Mouse (Mus musculus) neural tube, embryonic 15.5 days (tissue): ENCODE measurements at regions not wholly inside any gene's neighbourhood (a gene's known extent, or its start where the extent isn't known, plus 50 kb on each side); places are given as distances from the start of the nearest gene placed in this dataset.
A peak's percentile ranks its signal among the peaks of the same experiment; 100 is the strongest.

Experiments
- ATAC-seq: fragments of 200-750 bp; cut with Nextera tagmentation; 2 replicates; pipeline ENCODE4 v1.8.0; 2017; ENCODE audit warnings: mild to moderate bottlenecking, moderate TSS enrichment, moderate library complexity; ENCODE audit not compliant: low FRiP score
- H3K27ac ChIP-seq: fragments of 300-500 bp; sonication (generic); replicated peaks from 2 replicates; pipeline ENCODE4 v1.5.1; 2015; ENCODE audit warnings: mild to moderate bottlenecking, inconsistent platforms
- H3K27me3 ChIP-seq: fragments of 300-500 bp; sonication (generic); replicated peaks from 2 replicates; pipeline ENCODE4 v1.6.1; 2015; ENCODE audit warnings: inconsistent platforms
- H3K36me3 ChIP-seq: fragments of 300-500 bp; sonication (generic); 2 replicates; pipeline ENCODE4 v1.6.1; 2015; ENCODE audit warnings: inconsistent platforms
- H3K4me1 ChIP-seq: fragments of 300-500 bp; sonication (generic); 2 replicates; pipeline ENCODE4 v1.6.1; 2015; ENCODE audit warnings: inconsistent platforms
- H3K4me2 ChIP-seq: fragments of 300-500 bp; sonication (generic); 2 replicates; pipeline ENCODE4 v1.6.1; 2015; ENCODE audit warnings: inconsistent platforms, mild to moderate bottlenecking, moderate library complexity
- H3K4me3 ChIP-seq: fragments of 300-500 bp; sonication (generic); replicated peaks from 2 replicates; pipeline ENCODE4 v1.5.1; 2015; ENCODE audit warnings: mild to moderate bottlenecking, inconsistent platforms
- H3K9ac ChIP-seq: fragments of 300-500 bp; sonication (generic); replicated peaks from 2 replicates; pipeline ENCODE4 v1.6.1; 2015; ENCODE audit warnings: mild to moderate bottlenecking, inconsistent platforms
- H3K9me3 ChIP-seq: fragments of 300-500 bp; sonication (generic); replicated peaks from 2 replicates; pipeline ENCODE4 v1.6.1; 2016; ENCODE audit warnings: inconsistent platforms
- WGBS: fragments of 180-500 bp; shearing (Covaris S2); methylation state at CpG from one replicate; pipeline ENCODE4 v1.1.7; 2015; ENCODE audit warnings: mixed read lengths; 5-methylcytosine and 5-hydroxymethylcytosine counted together

DNA sequence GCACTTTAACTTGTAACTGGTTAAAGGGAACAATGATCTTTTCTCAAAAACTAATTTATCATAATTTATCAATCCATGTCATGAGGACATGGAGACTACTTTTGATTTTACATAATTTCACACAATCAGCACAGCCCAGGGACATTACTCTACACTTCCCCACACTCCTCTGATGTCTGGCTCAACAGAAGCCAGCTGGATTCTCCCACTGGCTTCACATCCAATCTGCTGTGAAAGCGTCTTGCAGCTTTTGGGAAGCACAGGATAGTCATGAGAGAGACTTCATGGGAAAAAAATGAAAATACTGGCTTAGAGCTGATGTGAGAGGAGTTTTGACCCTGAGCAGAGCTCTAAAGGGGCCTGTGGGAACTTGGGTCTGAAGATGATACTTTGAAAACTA lies 61.7 kb upstream of the Hrasls start:
- no peaks in the 10 kb centered on the region for H3K36me3 ChIP-seq
- 68% methylated on average over 1 of the region's 1 CpGs for WGBS
- H3K4me1 ChIP-seq, result no peaks in the 10 kb centered on the region
- no peak overlapping the region for H3K4me2 ChIP-seq
- no peaks in the 10 kb centered on the region for H3K9me3 ChIP-seq
- H3K9ac ChIP-seq, result no peak overlapping the region
- no peak overlapping the region for H3K4me3 ChIP-seq
- ATAC-seq, result no peak
- no peak overlapping the region for H3K27ac ChIP-seq
- H3K27me3 ChIP-seq, result no peaks in the 10 kb centered on the region

DNA sequence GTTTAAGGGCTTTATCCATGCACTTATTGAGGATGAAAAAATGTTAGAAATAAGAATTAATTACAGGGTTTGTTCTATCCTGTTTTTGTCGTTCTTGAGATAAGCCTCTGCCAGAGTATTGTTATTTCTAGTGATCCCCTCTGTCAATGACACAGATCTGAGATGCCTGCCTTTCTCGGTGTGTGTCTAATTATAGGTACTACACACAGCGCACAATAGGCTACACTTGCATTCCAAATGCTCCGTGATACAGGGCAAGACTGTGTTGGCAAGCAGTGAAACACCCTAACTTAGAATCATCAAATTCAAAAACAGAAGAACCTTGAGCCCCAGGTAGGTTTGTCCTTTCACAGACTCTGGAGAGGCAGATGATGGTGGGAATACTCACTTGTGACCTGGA lies 90.3 kb upstream of the Hrasls start:
- 88% methylated on average over 4 of the region's 4 CpGs for WGBS
- Histone ChIP-seq H3K27me3 (no peaks in the 10 kb centered on the region), H3K36me3 (no peaks in the 10 kb centered on the region), H3K4me2 (no peak overlapping the region), H3K9ac (no peak overlapping the region), H3K4me1 (no peaks in the 10 kb centered on the region), H3K4me3 (no peak overlapping the region), H3K27ac (no peak overlapping the region), H3K9me3 (no peaks in the 10 kb centered on the region)
- ATAC-seq, result no peak

DNA sequence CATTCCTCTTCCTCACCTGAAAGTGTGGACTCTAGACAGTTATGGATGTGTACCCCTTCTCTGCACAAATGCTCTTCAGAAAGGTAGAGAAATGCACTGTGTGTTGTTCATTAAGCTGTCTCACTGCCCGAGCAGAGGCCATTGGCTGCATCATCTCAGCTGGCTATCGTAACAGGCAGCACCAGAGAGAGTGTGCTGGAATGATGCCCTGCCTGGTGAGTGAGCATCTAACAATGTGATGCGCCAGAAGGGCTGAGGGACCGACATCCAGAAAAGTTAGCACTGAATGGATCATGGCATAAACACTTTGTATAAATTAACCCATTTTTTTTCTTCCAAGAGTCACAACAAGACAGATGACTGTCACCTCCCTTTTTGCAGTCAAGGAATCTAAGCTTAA lies 112.7 kb upstream of the Hrasls start:
- Histone ChIP-seq H3K9me3 (no peaks in the 10 kb centered on the region), H3K27me3 (no peaks in the 10 kb centered on the region), H3K4me1 (no peaks in the 10 kb centered on the region), H3K27ac (no peak overlapping the region), H3K9ac (no peak overlapping the region), H3K4me2 (no peak overlapping the region), H3K4me3 (no peak overlapping the region), H3K36me3 (no peaks in the 10 kb centered on the region)
- WGBS, result 86% methylated on average over 4 of the region's 4 CpGs
- ATAC-seq, result no peak

DNA sequence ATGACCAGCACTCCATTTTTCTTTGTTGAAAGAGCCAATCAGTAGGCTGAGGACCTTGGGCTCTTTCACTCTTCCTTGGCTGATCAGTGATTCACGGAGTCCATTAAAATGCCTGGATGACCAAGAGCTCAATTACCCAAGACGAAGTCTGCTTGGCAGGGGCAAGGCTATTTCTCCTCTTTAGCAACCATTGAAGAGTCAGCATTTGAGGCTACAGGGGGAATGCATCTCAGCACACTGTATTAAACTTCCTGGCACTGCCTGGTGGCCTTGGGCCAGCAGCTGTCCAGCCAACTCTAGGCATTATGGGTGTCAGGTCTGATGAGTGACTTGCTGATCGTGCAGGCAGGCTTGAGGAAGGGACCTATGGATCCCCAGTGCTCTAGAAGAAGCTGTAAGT lies 136.5 kb upstream of the Mb21d2 start:
- H3K4me2 ChIP-seq, result no peak overlapping the region
- no peaks in the 10 kb centered on the region for H3K4me1 ChIP-seq
- no peaks in the 10 kb centered on the region for H3K9me3 ChIP-seq
- H3K4me3 ChIP-seq, result no peak overlapping the region
- H3K9ac ChIP-seq, result no peak overlapping the region
- no peak overlapping the region for H3K27ac ChIP-seq
- H3K36me3 ChIP-seq, result no peaks in the 10 kb centered on the region
- no peak for ATAC-seq
- WGBS, result 54% methylated on average over 3 of the region's 3 CpGs
- no peaks in the 10 kb centered on the region for H3K27me3 ChIP-seq

DNA sequence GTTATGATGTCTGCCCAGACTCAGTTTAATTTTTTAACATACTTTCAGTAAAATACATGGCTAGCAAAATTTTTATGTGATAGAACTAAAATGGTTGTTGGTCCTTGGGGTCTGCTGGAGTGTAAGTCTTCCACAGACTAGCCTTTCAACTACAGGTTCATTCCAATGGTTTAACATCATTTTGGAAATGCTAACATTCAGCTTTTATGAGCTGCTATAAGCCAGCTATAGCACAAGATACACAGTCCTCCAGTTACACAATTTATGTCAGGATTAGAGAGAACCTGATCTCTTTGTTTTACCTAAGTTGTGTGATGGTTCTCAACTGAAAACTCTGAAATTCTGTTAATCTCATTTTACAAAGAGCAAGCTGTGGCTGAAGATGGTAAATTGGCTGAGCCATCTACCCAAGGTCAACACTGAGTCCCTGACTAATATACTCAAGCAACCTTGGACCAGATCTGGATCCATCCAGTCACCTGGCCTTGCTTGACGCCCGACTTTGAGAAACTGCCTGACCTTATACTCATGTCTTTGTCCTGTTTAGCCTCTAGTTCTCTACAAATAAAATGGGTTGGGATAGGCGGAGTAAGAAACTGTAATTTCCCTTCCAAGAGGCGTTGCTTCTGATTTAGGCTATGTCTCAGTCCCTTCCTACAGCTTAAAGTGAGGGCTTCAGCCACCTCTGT lies 135.8 kb upstream of the Mb21d2 start:
- no peak for ATAC-seq
- 92% methylated on average over 4 of the region's 4 CpGs for WGBS
- Histone ChIP-seq H3K36me3 (no peaks in the 10 kb centered on the region), H3K4me2 (no peak overlapping the region), H3K27me3 (no peaks in the 10 kb centered on the region), H3K9me3 (no peaks in the 10 kb centered on the region), H3K4me3 (no peak overlapping the region), H3K9ac (no peak overlapping the region), H3K27ac (no peak overlapping the region), H3K4me1 (no peaks in the 10 kb centered on the region)

DNA sequence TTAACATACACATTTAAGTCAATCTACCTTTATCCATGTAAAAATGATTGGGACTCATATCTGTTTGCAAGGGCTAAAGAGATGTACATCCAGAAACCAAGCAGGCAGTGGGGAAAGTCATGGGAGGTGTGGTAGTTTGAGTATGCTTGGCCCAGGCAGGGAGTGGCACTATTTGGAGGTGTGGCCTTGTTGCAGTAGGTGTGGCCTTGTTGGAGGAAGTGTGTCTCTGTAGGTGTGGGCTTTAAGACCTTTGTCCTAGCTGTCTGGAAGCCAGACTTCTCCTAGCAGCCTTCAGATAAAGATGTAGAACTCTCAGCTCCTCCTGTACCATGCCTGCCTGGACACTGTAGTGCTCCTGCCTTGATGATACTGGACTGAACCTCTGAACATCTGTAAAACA lies 133.9 kb upstream of the Mb21d2 start:
- no peak overlapping the region for H3K4me3 ChIP-seq
- no peaks in the 10 kb centered on the region for H3K9me3 ChIP-seq
- no peaks in the 10 kb centered on the region for H3K27me3 ChIP-seq
- no peak overlapping the region for H3K27ac ChIP-seq
- no peaks in the 10 kb centered on the region for H3K4me1 ChIP-seq
- no peak for ATAC-seq
- no peak overlapping the region for H3K9ac ChIP-seq
- H3K36me3 ChIP-seq, result no peaks in the 10 kb centered on the region
- H3K4me2 ChIP-seq, result no peak overlapping the region

DNA sequence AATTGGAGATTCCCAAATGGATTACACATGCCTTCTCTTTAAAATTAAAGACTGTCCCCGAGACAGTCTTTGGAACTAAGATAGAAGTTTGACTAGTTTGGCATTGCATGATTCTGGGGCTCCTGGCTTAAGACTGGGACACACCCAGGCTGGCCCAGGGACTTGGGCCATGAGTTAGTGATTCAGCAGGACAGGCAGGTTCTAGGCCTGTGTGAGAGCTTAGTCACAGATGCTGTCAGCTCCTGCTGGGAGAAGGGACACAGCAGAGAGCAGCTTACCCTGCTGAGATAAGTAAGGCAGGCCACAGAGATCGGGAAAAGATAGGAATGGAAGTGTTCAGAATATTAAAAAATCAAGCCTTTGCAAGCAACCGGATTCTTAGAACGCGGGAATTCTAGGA lies 127.6 kb upstream of the Mb21d2 start:
- Histone ChIP-seq H3K27me3 (no peaks in the 10 kb centered on the region), H3K9ac (no peak overlapping the region), H3K4me1 (no peaks in the 10 kb centered on the region), H3K27ac (no peak overlapping the region), H3K4me2 (no peak overlapping the region), H3K36me3 (no peaks in the 10 kb centered on the region), H3K4me3 (no peak overlapping the region), H3K9me3 (no peaks in the 10 kb centered on the region)
- 76% methylated on average over 5 of the region's 5 CpGs for WGBS
- no peak for ATAC-seq

DNA sequence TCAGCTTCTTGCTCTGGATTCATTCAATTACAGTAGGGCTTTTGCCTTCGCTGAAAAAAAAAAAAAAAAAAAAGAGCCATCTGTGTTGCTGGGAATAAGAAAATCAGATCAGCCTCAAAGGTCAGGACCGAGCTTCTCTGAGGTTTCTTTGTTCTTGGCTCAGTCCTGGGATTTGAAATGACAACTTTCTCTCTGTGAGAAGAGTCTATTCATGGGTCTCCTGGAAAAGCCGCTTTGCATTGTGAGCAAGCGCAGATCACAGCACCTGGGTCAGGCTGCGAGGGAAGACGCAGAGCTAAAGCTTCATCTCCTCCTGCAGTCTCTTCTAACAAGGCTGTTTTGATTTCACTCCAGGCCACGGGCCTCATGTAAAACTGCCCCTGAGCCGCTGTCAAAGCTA lies 125.0 kb upstream of the Mb21d2 start:
- H3K4me1 ChIP-seq, result no peaks in the 10 kb centered on the region
- H3K27me3 ChIP-seq, result no peaks in the 10 kb centered on the region
- H3K4me3 ChIP-seq, result no peak overlapping the region
- no peaks in the 10 kb centered on the region for H3K36me3 ChIP-seq
- H3K9ac ChIP-seq, result no peak overlapping the region
- ATAC-seq, result no peak
- WGBS, result 45% methylated on average over 8 of the region's 8 CpGs
- H3K4me2 ChIP-seq, result no peak overlapping the region
- H3K27ac ChIP-seq, result no peak overlapping the region
- H3K9me3 ChIP-seq, result no peaks in the 10 kb centered on the region

DNA sequence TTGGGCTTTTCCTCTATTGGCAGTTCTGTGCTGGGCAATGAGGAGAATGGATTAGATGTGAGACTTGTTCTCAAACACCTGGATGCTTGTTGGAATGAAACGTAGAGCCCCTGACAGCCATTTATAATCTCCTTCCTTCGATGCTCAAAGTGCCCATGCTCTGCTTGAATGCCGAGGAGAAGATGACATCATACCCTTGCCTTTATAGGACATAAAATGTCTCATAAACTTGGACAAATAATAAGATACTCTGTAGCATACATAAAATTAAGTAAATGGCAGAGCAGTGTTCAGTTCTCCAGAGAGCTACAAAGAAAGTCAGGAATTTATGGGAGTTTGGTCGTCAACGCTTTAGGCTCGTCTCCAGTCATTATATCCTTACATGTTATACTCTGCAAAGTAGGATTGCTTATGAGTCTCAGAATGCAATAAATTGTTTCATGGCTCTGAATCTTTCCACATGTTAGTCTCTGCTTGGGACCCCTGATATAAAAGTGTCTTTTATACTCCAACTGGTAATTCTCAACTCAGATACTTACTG lies 117.0 kb upstream of the Mb21d2 start:
- Histone ChIP-seq H3K9me3 (no peaks in the 10 kb centered on the region), H3K4me2 (no peak overlapping the region), H3K27me3 (no peaks in the 10 kb centered on the region), H3K36me3 (no peaks in the 10 kb centered on the region), H3K9ac (no peak overlapping the region), H3K27ac (no peak overlapping the region), H3K4me3 (no peak overlapping the region), H3K4me1 (no peaks in the 10 kb centered on the region)
- ATAC-seq, result no peak
- 58% methylated on average over 6 of the region's 6 CpGs for WGBS

DNA sequence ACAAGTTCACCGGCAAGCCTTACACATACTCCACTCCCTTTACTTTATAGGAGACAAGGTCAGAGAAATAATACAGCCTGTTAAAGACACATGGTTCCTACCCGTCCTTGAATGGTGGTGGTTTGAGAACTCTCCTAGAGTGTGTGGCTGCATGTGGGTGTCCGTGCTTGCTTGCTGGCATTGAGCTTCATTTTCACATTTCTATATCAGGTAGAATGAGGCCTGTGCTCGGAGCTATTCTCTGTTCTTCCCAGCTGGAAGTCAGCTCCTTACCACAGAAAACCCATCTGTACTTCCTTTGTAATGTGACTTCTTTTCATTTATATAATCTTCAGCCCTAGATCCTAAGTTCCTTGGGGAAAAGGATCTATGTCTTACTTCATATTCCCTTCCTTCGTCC lies 106.0 kb upstream of the Mb21d2 start:
- Histone ChIP-seq H3K4me3 (no peak overlapping the region), H3K4me1 (peaks cover 17% of the 10 kb centered on the region), H3K9ac (no peak overlapping the region), H3K27ac (no peak overlapping the region), H3K27me3 (no peaks in the 10 kb centered on the region), H3K36me3 (no peaks in the 10 kb centered on the region), H3K9me3 (no peaks in the 10 kb centered on the region), H3K4me2 (no peak overlapping the region)
- ATAC-seq, result no peak
- WGBS, result 84% methylated on average over 5 of the region's 5 CpGs

DNA sequence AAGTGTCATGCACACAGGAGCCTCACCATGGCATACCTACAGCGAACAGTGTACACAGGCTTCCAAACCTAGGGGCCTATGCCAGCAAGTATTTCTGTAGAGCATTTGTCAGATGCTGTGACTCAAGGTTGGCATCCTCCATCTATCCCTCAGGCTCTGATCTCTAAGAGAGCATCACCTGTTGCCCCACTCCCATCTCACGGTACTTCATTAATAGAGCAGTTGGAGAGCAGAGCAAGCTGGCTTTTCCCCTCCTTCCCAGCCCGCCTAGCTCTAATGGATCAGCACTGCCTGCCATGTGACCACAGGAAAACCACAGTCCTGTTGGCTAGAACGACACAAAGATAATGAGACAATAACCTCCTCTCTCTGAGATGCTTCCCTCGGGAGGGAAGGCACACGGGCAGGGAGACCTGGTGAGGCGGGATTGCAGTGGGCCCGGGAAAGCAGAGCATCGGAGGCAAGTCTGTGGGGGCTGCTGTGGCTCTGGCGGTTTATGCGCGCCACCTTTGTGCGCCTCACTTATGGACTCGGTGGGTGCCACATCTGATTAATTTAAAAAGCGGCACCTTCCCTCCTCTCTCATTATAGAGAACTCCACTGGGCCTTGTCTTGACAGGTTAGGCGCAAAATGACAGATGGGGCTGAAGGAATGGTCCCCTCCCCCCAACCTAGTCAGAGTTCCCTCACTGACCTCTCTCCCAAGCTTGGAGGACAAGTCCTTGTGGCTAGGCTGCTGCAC lies 104.8 kb upstream of the Mb21d2 start:
- 30% methylated on average over 16 of the region's 16 CpGs for WGBS

DNA sequence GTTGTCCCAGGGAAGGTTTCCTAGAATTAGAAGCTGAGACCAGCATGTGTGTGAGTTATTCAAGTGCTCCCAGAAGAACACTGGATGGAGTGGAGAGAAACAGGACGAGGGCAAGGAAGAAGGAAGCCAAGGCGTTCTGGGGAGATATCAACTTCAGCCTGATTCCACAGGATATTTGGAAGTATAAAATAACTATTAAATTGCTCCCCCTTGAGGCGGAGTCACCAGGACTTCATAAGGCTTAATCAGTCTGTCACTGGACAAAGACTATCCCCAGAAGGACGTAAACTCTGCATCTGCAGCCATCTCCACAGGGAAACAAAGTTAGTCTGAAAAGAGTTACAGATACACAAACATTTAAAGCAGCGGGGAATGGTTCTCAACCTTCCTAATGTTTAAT lies 103.9 kb upstream of the Mb21d2 start:
- Histone ChIP-seq H3K4me2 (no peak overlapping the region), H3K27ac (no peak overlapping the region), H3K9ac (no peak overlapping the region), H3K4me3 (no peak overlapping the region), H3K9me3 (no peaks in the 10 kb centered on the region), H3K27me3 (no peaks in the 10 kb centered on the region), H3K4me1 (peaks cover 17% of the 10 kb centered on the region), H3K36me3 (no peaks in the 10 kb centered on the region)
- 80% methylated on average over 5 of the region's 5 CpGs for WGBS
- no peak for ATAC-seq

More for the DNA sequence above, 104.8 kb upstream of the Mb21d2 start:
- H3K27ac ChIP-seq, result no peak overlapping the region
- ATAC-seq, result peak; percentile 64; the same call in 1 of the 2 replicates
- H3K4me1 ChIP-seq, result peaks cover 17% of the 10 kb centered on the region
- H3K9ac ChIP-seq, result no peak overlapping the region
- H3K9me3 ChIP-seq, result no peaks in the 10 kb centered on the region
- H3K27me3 ChIP-seq, result no peaks in the 10 kb centered on the region
- peak overlapping the region; percentile 42 for H3K4me2 ChIP-seq
- H3K36me3 ChIP-seq, result no peaks in the 10 kb centered on the region
- no peak overlapping the region for H3K4me3 ChIP-seq
